Mouse (Mus musculus) lung, postnatal 0 days (tissue): ENCODE measurements around the gene AI182371.

Source experiments
- CTCF ChIP-seq: IDR thresholded peaks from 2 replicates; pipeline ENCODE4 v1.5.1; 2016; ENCODE audit warnings: antibody characterized with exemption, mild to moderate bottlenecking
- EP300 ChIP-seq: IDR thresholded peaks from 2 replicates; pipeline ENCODE4 v1.6.1; 2016; ENCODE audit warnings: antibody characterized with exemption, mild to moderate bottlenecking, control low read depth

DNA sequence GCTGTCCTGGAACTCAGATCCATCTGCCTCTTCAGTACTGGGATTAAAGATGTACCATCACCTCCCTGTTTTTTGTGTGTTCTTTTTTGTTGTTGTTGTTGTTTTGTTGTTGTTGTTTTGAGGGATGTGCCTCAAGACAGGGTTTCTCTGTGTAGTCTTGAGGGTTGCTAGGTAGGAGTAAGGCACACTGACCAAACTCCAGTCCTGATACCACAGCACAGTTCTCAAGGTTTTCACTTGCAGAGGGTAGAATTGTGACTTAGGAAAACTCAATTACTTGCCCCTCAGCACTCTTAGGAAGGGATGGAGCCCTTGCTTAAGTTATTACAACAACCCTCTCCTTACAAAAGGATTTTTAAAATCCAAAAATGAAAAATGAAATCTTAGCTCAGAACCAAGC is 30.1 kb upstream of the AI182371 start:
- TF ChIP-seq EP300: no peak
- TF ChIP-seq CTCF: no peak
